Mouse (Mus musculus) forebrain, embryonic 10.5 days (tissue): ENCODE measurements around the gene Hcn1. TPM values are rescaled to one million over a fixed set of nuclear protein-coding genes. Genes with fewer than 3 reads are reported as not detected.
"Not testable (repeated sequence)": the region's sequence is repeated elsewhere in the genome, so short reads cannot be mapped to it uniquely, and the experiment has no call there.

Experiments used
- DNase-seq: peaks from one replicate; pipeline ENCODE4 v3.0.0-alpha.2; 2017; ENCODE audit warnings: low spot score; ENCODE audit errors: extremely low spot score
- H3K27ac ChIP-seq: fragments of 300-500 bp; sonication (generic); 2 replicates; pipeline ENCODE4 v1.5.1; 2016; ENCODE audit warnings: mild to moderate bottlenecking
- H3K27me3 ChIP-seq: fragments of 300-500 bp; sonication (generic); 2 replicates; pipeline ENCODE4 v1.6.1; 2016; ENCODE audit warnings: mild to moderate bottlenecking; ENCODE audit not compliant: poor library complexity, severe bottlenecking
- H3K36me3 ChIP-seq: fragments of 300-500 bp; sonication (generic); replicated peaks from 2 replicates; pipeline ENCODE4 v1.6.1; 2016; ENCODE audit warnings: mild to moderate bottlenecking, moderate library complexity
- H3K4me1 ChIP-seq: fragments of 300-500 bp; sonication (generic); 2 replicates; pipeline ENCODE4 v1.6.1; 2016
- H3K4me3 ChIP-seq: fragments of 300-500 bp; sonication (generic); 2 replicates; pipeline ENCODE4 v1.5.1; 2016; ENCODE audit warnings: mild to moderate bottlenecking, moderate library complexity
- H3K9me3 ChIP-seq: fragments of 300-500 bp; sonication (generic); 2 replicates; pipeline ENCODE4 v1.6.1; 2016; ENCODE audit warnings: mild to moderate bottlenecking, moderate library complexity
- WGBS: fragments of 180-500 bp; shearing (Covaris S2); methylation state at CpG from one replicate; pipeline ENCODE4 v1.1.7; 2016; 5-methylcytosine and 5-hydroxymethylcytosine counted together
- polyA plus RNA-seq: library from polyadenylated mRNA; unstranded; fragments of >200 nt; fragmentation: Nextera tagmentation; extraction: Ambion mirVana; gene quantifications from 2 replicates; pipeline ENCODE4 v1.2.1, GENCODE M21; 2016

Gene Hcn1
- polyA plus RNA-seq, 1 experiment from 2014 or later, result 0.02 TPM

DNA sequence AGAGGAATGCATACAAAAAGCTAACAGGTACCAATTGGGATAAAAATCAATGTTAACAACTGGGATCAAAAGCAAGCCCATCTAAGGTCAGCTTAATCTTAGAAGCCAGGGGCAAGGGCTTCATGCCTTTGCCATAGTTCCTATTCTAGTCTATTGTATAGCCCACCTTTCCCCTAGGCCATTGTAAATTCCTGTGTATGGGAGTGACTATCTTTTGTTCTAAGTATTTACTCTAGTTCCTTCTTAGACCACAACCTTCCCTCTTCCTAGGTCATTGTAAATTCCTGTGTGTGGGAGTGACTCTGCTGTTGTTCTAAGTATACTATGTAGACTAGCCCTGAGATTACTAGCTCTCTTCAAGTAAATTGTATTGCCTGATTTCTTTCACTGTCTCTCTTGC, 420.8 kb downstream of the Hcn1 start:
- not testable (repeated sequence) for H3K36me3 ChIP-seq, DNase-seq, H3K4me3 ChIP-seq, H3K27ac ChIP-seq, H3K27me3 ChIP-seq, H3K9me3 ChIP-seq, H3K4me1 ChIP-seq

GRCm38 (mm10) chr13:118023381-118023780, 421.3 kb downstream of the Hcn1 start:
- Histone ChIP-seq H3K36me3 (no peaks in the 10 kb centered on the region), H3K27ac (no peak overlapping the region), H3K9me3 (no peaks in the 10 kb centered on the region), H3K27me3 (no peaks in the 10 kb centered on the region), H3K4me3 (no peak overlapping the region), H3K4me1 (no peaks in the 10 kb centered on the region)
- no peak for DNase-seq
- WGBS, result 91% methylated on average over 5 of the region's 5 CpGs

GRCm38 (mm10) chr13:118026510-118026909, 424.4 kb downstream of the Hcn1 start:
- Histone ChIP-seq H3K9me3 (no peaks in the 10 kb centered on the region), H3K27ac (no peak overlapping the region), H3K27me3 (no peaks in the 10 kb centered on the region), H3K36me3 (no peaks in the 10 kb centered on the region), H3K4me3 (no peak overlapping the region), H3K4me1 (no peaks in the 10 kb centered on the region)
- no peak for DNase-seq
- WGBS, result 92% methylated on average over 2 of the region's 2 CpGs

DNA sequence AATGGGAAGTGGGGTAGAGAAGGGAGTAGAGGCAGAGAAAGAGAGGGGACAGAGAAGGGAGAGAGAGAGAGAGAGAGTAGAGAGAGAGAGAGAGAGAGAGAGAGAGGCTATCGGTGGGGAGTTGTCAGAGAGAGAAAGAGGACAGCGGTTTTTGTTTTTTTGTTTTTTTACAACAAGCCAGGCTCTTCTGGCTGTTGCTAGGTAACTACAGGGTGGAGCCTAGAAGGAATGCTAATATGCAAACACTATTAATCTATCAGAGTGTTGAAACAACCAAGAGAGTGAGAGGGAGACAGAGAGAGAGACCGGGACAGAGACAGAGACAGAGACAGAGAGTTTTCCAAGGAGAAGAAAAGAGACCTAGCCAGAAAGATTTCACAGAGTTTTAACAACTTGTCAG, 425.7 kb downstream of the Hcn1 start:
- no peak for DNase-seq
- no peaks in the 10 kb centered on the region for H3K36me3 ChIP-seq
- H3K27me3 ChIP-seq, result no peaks in the 10 kb centered on the region
- H3K9me3 ChIP-seq, result no peaks in the 10 kb centered on the region
- 76% methylated on average over 3 of the region's 3 CpGs for WGBS
- H3K4me3 ChIP-seq, result no peak overlapping the region
- no peaks in the 10 kb centered on the region for H3K4me1 ChIP-seq
- H3K27ac ChIP-seq, result no peak overlapping the region

- no peak for DNase-seq
- no peaks in the 10 kb centered on the region for H3K9me3 ChIP-seq
- WGBS, result 86% methylated on average over 4 of the region's 4 CpGs
- H3K36me3 ChIP-seq, result no peaks in the 10 kb centered on the region
- no peaks in the 10 kb centered on the region for H3K27me3 ChIP-seq
- no peaks in the 10 kb centered on the region for H3K4me1 ChIP-seq
- H3K4me3 ChIP-seq, result no peak overlapping the region
- H3K27ac ChIP-seq, result no peak overlapping the region
Observed at GRCm38 (mm10) chr13:118028662-118029061, 426.5 kb downstream of the Hcn1 start.

- no peak for DNase-seq
- Histone ChIP-seq H3K27me3 (no peaks in the 10 kb centered on the region), H3K9me3 (no peaks in the 10 kb centered on the region), H3K4me3 (no peak overlapping the region), H3K36me3 (no peaks in the 10 kb centered on the region), H3K4me1 (no peaks in the 10 kb centered on the region), H3K27ac (no peak overlapping the region)
- 90% methylated on average over 3 of the region's 3 CpGs for WGBS
Observed at GRCm38 (mm10) chr13:118029579-118029978, 427.5 kb downstream of the Hcn1 start.

DNA sequence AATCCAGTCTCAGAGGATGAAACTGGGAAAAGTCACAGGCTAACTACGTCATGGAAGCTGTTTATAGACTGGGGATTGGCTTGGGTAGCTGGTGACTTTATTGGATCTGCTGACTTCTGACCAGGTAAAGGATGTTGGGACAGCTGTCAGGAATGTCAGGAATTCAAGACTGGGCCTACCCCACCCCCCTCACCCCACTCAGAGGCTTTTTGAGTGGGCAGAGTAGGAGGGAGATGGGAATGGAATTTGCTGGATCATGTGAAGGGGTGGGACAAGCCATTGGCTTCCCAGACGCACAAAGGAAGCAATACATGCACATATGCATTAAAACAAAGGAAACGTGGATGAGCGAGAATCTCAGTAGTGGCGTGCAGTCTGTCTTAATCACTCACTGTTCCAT, 433.5 kb downstream of the Hcn1 start:
- Histone ChIP-seq H3K4me1 (peaks cover 3% of the 10 kb centered on the region; the same call in 1 of the 2 replicates), H3K4me3 (no peak overlapping the region), H3K36me3 (no peaks in the 10 kb centered on the region), H3K27ac (no peak overlapping the region), H3K9me3 (no peaks in the 10 kb centered on the region), H3K27me3 (no peaks in the 10 kb centered on the region)
- 77% methylated on average over 5 of the region's 5 CpGs for WGBS
- DNase-seq, result no peak
